ENCODE assay signal across 8 mouse cellular contexts in the genomic region with DNA sequence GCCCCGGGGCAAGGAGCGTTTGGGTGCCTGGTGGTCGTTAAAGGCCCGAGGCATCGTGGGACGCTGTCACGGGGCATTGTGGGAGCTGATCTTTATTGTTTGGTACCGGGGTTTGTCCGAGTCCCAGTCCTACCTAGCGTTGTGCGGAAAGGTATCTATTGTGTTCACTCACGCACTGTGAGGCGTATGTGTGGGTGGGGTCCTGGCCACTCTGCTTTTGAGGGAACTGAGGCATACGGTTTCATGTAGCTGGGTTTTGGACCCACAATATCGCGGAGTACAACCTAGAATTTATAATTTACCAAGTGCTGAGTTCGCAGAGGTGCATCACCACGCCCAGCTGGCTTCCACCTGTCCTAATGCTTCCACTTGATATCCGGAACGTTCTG. TPM values are rescaled to one million over a fixed set of nuclear protein-coding genes. Genes with fewer than 3 reads are reported as not detected.
DNase-seq lines count a peak whose midpoint lies in the region; ATAC-seq and TF ChIP-seq lines count a peak whose summit lies in the region.

No protein-coding gene starts in this region.

- H3K4me3 ChIP-seq in kidney, embryonic 14.5 days (ENCODE audit: low read length), result peak overlapping the region; percentile 79
- peak overlapping the region; percentile 68 for H3K4me3 ChIP-seq in embryonic facial prominence, embryonic 11.5 days (ENCODE audit: low read depth, low read length)
- H3K4me3 ChIP-seq in hindbrain, postnatal 0 days (ENCODE audit: low read length), result peak overlapping the region; percentile 60
- H3K4me3 ChIP-seq in midbrain, embryonic 13.5 days (replicated peaks), result peak overlapping the region; percentile 67

- peak overlapping the region; percentile 98 for H3K9ac ChIP-seq in kidney, embryonic 14.5 days (ENCODE audit: low read depth, low read length)
- peak overlapping the region; percentile 97 for H3K9ac ChIP-seq in embryonic facial prominence, embryonic 11.5 days (replicated peaks; ENCODE audit: low read length)
- H3K9ac ChIP-seq in hindbrain, postnatal 0 days (replicated peaks; ENCODE audit: low read length), result peak overlapping the region; percentile 78
- peak overlapping the region; percentile 82 for H3K9ac ChIP-seq in midbrain, embryonic 13.5 days (replicated peaks)

- H3K4me1 ChIP-seq in kidney, embryonic 14.5 days (ENCODE audit: control insufficient read depth, insufficient read depth, low read length), result peaks cover 24% of the 10 kb centered on the region
- H3K4me1 ChIP-seq in embryonic facial prominence, embryonic 11.5 days (ENCODE audit: control insufficient read depth, insufficient read depth, low read length), result no peaks in the 10 kb centered on the region; the same call in 1 of the 2 replicates
- H3K4me1 ChIP-seq in hindbrain, postnatal 0 days (ENCODE audit: insufficient read depth, low read length), result peaks cover 14% of the 10 kb centered on the region
- peaks cover 73% of the 10 kb centered on the region for H3K4me1 ChIP-seq in midbrain, embryonic 13.5 days (replicated peaks)

- peak overlapping the region; percentile 99 for H3K27ac ChIP-seq in kidney, embryonic 14.5 days (ENCODE audit: low read depth, low read length)
- peak overlapping the region; percentile 97 for H3K27ac ChIP-seq in embryonic facial prominence, embryonic 11.5 days (replicated peaks; ENCODE audit: low read depth, low read length)
- peak overlapping the region; percentile 100 for H3K27ac ChIP-seq in hindbrain, postnatal 0 days
- peak overlapping the region; percentile 99 for H3K27ac ChIP-seq in midbrain, embryonic 13.5 days

- H3K4me2 ChIP-seq in kidney, embryonic 14.5 days (replicated peaks; ENCODE audit: low read depth, low read length), result peak overlapping the region; percentile 78
- peak overlapping the region; percentile 74 for H3K4me2 ChIP-seq in embryonic facial prominence, embryonic 11.5 days (ENCODE audit: low read depth, low read length)
- H3K4me2 ChIP-seq in hindbrain, postnatal 0 days (ENCODE audit: low read depth, low read length), result peak overlapping the region; percentile 80
- peak overlapping the region; percentile 69 for H3K4me2 ChIP-seq in midbrain, embryonic 13.5 days (replicated peaks)

- H3K36me3 ChIP-seq in kidney, embryonic 14.5 days (ENCODE audit: control insufficient read depth, insufficient read depth, low read length), result peaks cover 16% of the 10 kb centered on the region; the same call in 1 of the 2 replicates
- H3K36me3 ChIP-seq in embryonic facial prominence, embryonic 11.5 days (replicated peaks; ENCODE audit: control insufficient read depth, insufficient read depth, low read depth, low read length), result no peaks in the 10 kb centered on the region; the same call in none of the 2 replicates
- H3K36me3 ChIP-seq in hindbrain, postnatal 0 days (ENCODE audit: insufficient read depth, low read length), result 0 out of 2 replicates have a peak, but pooled peaks cover under 1% of the 10 kb centered on the region
- peaks cover 32% of the 10 kb centered on the region for H3K36me3 ChIP-seq in midbrain, embryonic 13.5 days

- DNase-seq in kidney, adult 8-10 months, result no peak
- DNase-seq in embryonic facial prominence, embryonic 11.5 days (ENCODE audit: low spot score), result peak; percentile 38
- no peak for DNase-seq in hindbrain, postnatal 0 days (ENCODE audit: low spot score)
- no peak for DNase-seq in layer of hippocampus, adult 9-10 months (ENCODE audit: low spot score)
- DNase-seq in cerebellum, adult 9-11 months, result no peak

- H3K27me3 ChIP-seq in kidney, embryonic 14.5 days (ENCODE audit: control insufficient read depth, insufficient read depth, low read length), result no peaks in the 10 kb centered on the region
- no peaks in the 10 kb centered on the region for H3K27me3 ChIP-seq in embryonic facial prominence, embryonic 11.5 days (ENCODE audit: control insufficient read depth, insufficient read depth, low read length)
- H3K27me3 ChIP-seq in hindbrain, postnatal 0 days (ENCODE audit: insufficient read depth, low read length), result no peaks in the 10 kb centered on the region
- no peaks in the 10 kb centered on the region for H3K27me3 ChIP-seq in midbrain, embryonic 13.5 days

- no peak for TF ChIP-seq CTCF in hindbrain, postnatal 0 days (IDR thresholded peaks at IDR 0.05; ENCODE audit: low read depth)

- no peaks in the 10 kb centered on the region for H3K9me3 ChIP-seq in kidney, embryonic 14.5 days (ENCODE audit: control insufficient read depth, low read length)
- H3K9me3 ChIP-seq in embryonic facial prominence, embryonic 11.5 days (replicated peaks; ENCODE audit: control insufficient read depth, low read length), result no peaks in the 10 kb centered on the region
- H3K9me3 ChIP-seq in hindbrain, postnatal 0 days (ENCODE audit: low read length), result no peaks in the 10 kb centered on the region
- no peaks in the 10 kb centered on the region for H3K9me3 ChIP-seq in midbrain, embryonic 13.5 days

- ATAC-seq in kidney, embryonic 14.5 days (ENCODE audit: low FRiP score, low TSS enrichment), result peak; percentile 22
- no peak for ATAC-seq in embryonic facial prominence, embryonic 11.5 days (replicated peaks; ENCODE audit: insufficient number of reproducible peaks, low FRiP score, low TSS enrichment, low read depth)
- ATAC-seq in hindbrain, postnatal 0 days, result peak; percentile 2
- peak; percentile 21 for ATAC-seq in midbrain, embryonic 13.5 days
- no peak for ATAC-seq in megakaryocyte-erythroid progenitor cell, adult 5-6 weeks (replicated peaks; ENCODE audit: low FRiP score, low TSS enrichment, poor library complexity, severe bottlenecking)

- under 1% methylated on average over 20 of the region's 20 CpGs for WGBS in kidney, embryonic 14.5 days
- 3% methylated on average over 20 of the region's 20 CpGs for WGBS in embryonic facial prominence, embryonic 11.5 days
- 1% methylated on average over 20 of the region's 20 CpGs for WGBS in hindbrain, postnatal 0 days
- under 1% methylated on average over 20 of the region's 20 CpGs for WGBS in midbrain, embryonic 13.5 days

RNA-seq across cellular contexts. Expression of a gene that starts 0.9 kb away (rescaled TPM):
- 54.5 and 70.3 TPM in 2 replicates for polyA plus RNA-seq in kidney, embryonic 14.5 days (2014; fragmentation: Nextera tagmentation; extraction: Ambion mirVana)
- 52.5 and 58.0 TPM in 2 replicates for polyA plus RNA-seq in embryonic facial prominence, embryonic 11.5 days (2014; fragmentation: Nextera tagmentation; extraction: Ambion mirVana)
- total RNA-seq in hindbrain, postnatal 0 days (2014; rRNA removed), result 138 and 152 TPM in 2 replicates
- 219 and 222 TPM in 2 replicates for polyA plus RNA-seq in hindbrain, postnatal 0 days (2015; fragmentation: Nextera tagmentation; extraction: Ambion mirVana)
- polyA plus RNA-seq in midbrain, embryonic 13.5 days (2015; fragmentation: Nextera tagmentation; extraction: Ambion mirVana), result 234 and 261 TPM in 2 replicates
- 3.5 and 4.0 TPM in 2 replicates for total RNA-seq in megakaryocyte-erythroid progenitor cell, adult 5-6 weeks (2014; fragmentation: Nextera tagmentation)
- total RNA-seq in megakaryocyte-erythroid progenitor cell, adult 5-6 weeks (2017), result 3.1 and 9.7 TPM in 2 replicates

RNA-seq across cellular contexts. Expression of a gene that starts 4.5 kb away (rescaled TPM):
- polyA plus RNA-seq in kidney, embryonic 14.5 days (2014; fragmentation: Nextera tagmentation; extraction: Ambion mirVana), result 0.17 and 0.61 TPM in 2 replicates
- polyA plus RNA-seq in embryonic facial prominence, embryonic 11.5 days (2014; fragmentation: Nextera tagmentation; extraction: Ambion mirVana), result 0.25 and 0.32 TPM in 2 replicates
- total RNA-seq in hindbrain, postnatal 0 days (2014; rRNA removed), result not detected in 2 replicates
- polyA plus RNA-seq in hindbrain, postnatal 0 days (2015; fragmentation: Nextera tagmentation; extraction: Ambion mirVana), result 0.19 and 0.55 TPM in 2 replicates
- polyA plus RNA-seq in midbrain, embryonic 13.5 days (2015; fragmentation: Nextera tagmentation; extraction: Ambion mirVana), result 1.2 and 1.9 TPM in 2 replicates
- not detected in 2 replicates for total RNA-seq in megakaryocyte-erythroid progenitor cell, adult 5-6 weeks (2014; fragmentation: Nextera tagmentation)
- not detected in 2 replicates for total RNA-seq in megakaryocyte-erythroid progenitor cell, adult 5-6 weeks (2017)

RNA-seq across cellular contexts. Expression of a gene that starts 22.8 kb away (rescaled TPM):
- 5.0 and 9.5 TPM in 2 replicates for polyA plus RNA-seq in kidney, embryonic 14.5 days (2014; fragmentation: Nextera tagmentation; extraction: Ambion mirVana)
- 8.0 and 8.7 TPM in 2 replicates for polyA plus RNA-seq in embryonic facial prominence, embryonic 11.5 days (2014; fragmentation: Nextera tagmentation; extraction: Ambion mirVana)
- 103 and 107 TPM in 2 replicates for total RNA-seq in hindbrain, postnatal 0 days (2014; rRNA removed)
- polyA plus RNA-seq in hindbrain, postnatal 0 days (2015; fragmentation: Nextera tagmentation; extraction: Ambion mirVana), result 16.9 and 20.0 TPM in 2 replicates
- polyA plus RNA-seq in midbrain, embryonic 13.5 days (2015; fragmentation: Nextera tagmentation; extraction: Ambion mirVana), result 20.3 and 25.3 TPM in 2 replicates
- 4.7 and 6.3 TPM in 2 replicates for total RNA-seq in megakaryocyte-erythroid progenitor cell, adult 5-6 weeks (2014; fragmentation: Nextera tagmentation)
- 3.0 and 5.2 TPM in 2 replicates for total RNA-seq in megakaryocyte-erythroid progenitor cell, adult 5-6 weeks (2017)

RNA-seq across cellular contexts. Expression of a gene that starts 25.9 kb away (rescaled TPM):
- polyA plus RNA-seq in kidney, embryonic 14.5 days (2014; fragmentation: Nextera tagmentation; extraction: Ambion mirVana), result 1.5 and 5.9 TPM in 2 replicates
- 1.9 and 3.6 TPM in 2 replicates for polyA plus RNA-seq in embryonic facial prominence, embryonic 11.5 days (2014; fragmentation: Nextera tagmentation; extraction: Ambion mirVana)
- 423 and 447 TPM in 2 replicates for total RNA-seq in hindbrain, postnatal 0 days (2014; rRNA removed)
- 97.9 and 101 TPM in 2 replicates for polyA plus RNA-seq in hindbrain, postnatal 0 days (2015; fragmentation: Nextera tagmentation; extraction: Ambion mirVana)
- polyA plus RNA-seq in midbrain, embryonic 13.5 days (2015; fragmentation: Nextera tagmentation; extraction: Ambion mirVana), result 52.4 and 67.8 TPM in 2 replicates
- 0.27 TPM in 1 of 2 replicates, not detected in the other for total RNA-seq in megakaryocyte-erythroid progenitor cell, adult 5-6 weeks (2014; fragmentation: Nextera tagmentation)
- total RNA-seq in megakaryocyte-erythroid progenitor cell, adult 5-6 weeks (2017), result not detected in 2 replicates

RNA-seq across cellular contexts. Expression of a gene that starts 38.2 kb away (rescaled TPM):
- 0.43 TPM in 1 of 2 replicates, not detected in the other for polyA plus RNA-seq in kidney, embryonic 14.5 days (2014; fragmentation: Nextera tagmentation; extraction: Ambion mirVana)
- not detected in 2 replicates for polyA plus RNA-seq in embryonic facial prominence, embryonic 11.5 days (2014; fragmentation: Nextera tagmentation; extraction: Ambion mirVana)
- not detected in 2 replicates for total RNA-seq in hindbrain, postnatal 0 days (2014; rRNA removed)
- not detected in 2 replicates for polyA plus RNA-seq in hindbrain, postnatal 0 days (2015; fragmentation: Nextera tagmentation; extraction: Ambion mirVana)
- not detected in 2 replicates for polyA plus RNA-seq in midbrain, embryonic 13.5 days (2015; fragmentation: Nextera tagmentation; extraction: Ambion mirVana)
- total RNA-seq in megakaryocyte-erythroid progenitor cell, adult 5-6 weeks (2014; fragmentation: Nextera tagmentation), result not detected in 2 replicates
- not detected in 2 replicates for total RNA-seq in megakaryocyte-erythroid progenitor cell, adult 5-6 weeks (2017)

Comparison
In these comparisons a context has a peak if more than half of its experiments do, and no peak if none do; other contexts are left out.
1. ATAC-seq: peak in kidney, embryonic 14.5 days (single experiment), hindbrain, postnatal 0 days (single experiment) and midbrain, embryonic 13.5 days (single experiment); none in embryonic facial prominence, embryonic 11.5 days (single experiment) and megakaryocyte-erythroid progenitor cell, adult 5-6 weeks (single experiment).
2. Peak in every context shown above with its lines, with median percentiles within 50 percentile points of each other: H3K27ac ChIP-seq, H3K4me2 ChIP-seq, H3K4me3 ChIP-seq and H3K9ac ChIP-seq.